Mouse (Mus musculus): Measurements from ENCODE around the gene Ciart. TPM values are rescaled to one million over a fixed set of nuclear protein-coding genes. Genes with fewer than 3 reads are reported as not detected.
"Not testable (repeated sequence)": the region's sequence is repeated elsewhere in the genome, so short reads cannot be mapped to it uniquely, and the experiment has no call there.

Ciart gene
- polyA plus RNA-seq, 1 experiment from 2014 or later, result 1.4 TPM

GRCm38 (mm10) chr3:95863578-95863977 is 18.5 kb downstream of the Ciart start:
- peaks cover 45% of the 10 kb centered on the region for H3K36me3 ChIP-seq (replicated peaks)
- no peak overlapping the region for H3K4me2 ChIP-seq
- no peaks in the 10 kb centered on the region for H3K9me3 ChIP-seq (replicated peaks)
- ATAC-seq (ENCODE audit: insufficient read depth), result no peak
- WGBS (ENCODE audit: insufficient replicate concordance), result 65% methylated on average over 7 of the region's 7 CpGs
- no peaks in the 10 kb centered on the region; the same call in 1 of the 2 replicates for H3K4me1 ChIP-seq (replicated peaks)
- H3K27ac ChIP-seq (replicated peaks), result no peak overlapping the region
- no peak overlapping the region for H3K9ac ChIP-seq
- no peak overlapping the region for H3K4me3 ChIP-seq (replicated peaks)
- no peaks in the 10 kb centered on the region for H3K27me3 ChIP-seq

- no peaks in the 10 kb centered on the region for H3K27me3 ChIP-seq
- no peak overlapping the region for H3K4me3 ChIP-seq (replicated peaks)
- peak; percentile 60; the same call in 1 of the 2 replicates for ATAC-seq (ENCODE audit: insufficient read depth)
- peaks cover under 1% of the 10 kb centered on the region; the same call in 1 of the 2 replicates for H3K4me1 ChIP-seq (replicated peaks)
- H3K9ac ChIP-seq, result no peak overlapping the region
- peaks cover 36% of the 10 kb centered on the region for H3K36me3 ChIP-seq (replicated peaks)
- no peaks in the 10 kb centered on the region for H3K9me3 ChIP-seq (replicated peaks)
- no peak overlapping the region for H3K4me2 ChIP-seq
- no peak overlapping the region for H3K27ac ChIP-seq (replicated peaks)
- WGBS (ENCODE audit: insufficient replicate concordance), result 30% methylated on average over 2 of the region's 2 CpGs
Measured at GRCm38 (mm10) chr3:95861796-95862195, 20.3 kb downstream of the Ciart start.

- WGBS (ENCODE audit: insufficient replicate concordance), result 62% methylated on average over 10 of the region's 10 CpGs
- H3K4me3 ChIP-seq (replicated peaks), result no peak overlapping the region
Measured at GRCm38 (mm10) chr3:95861216-95861615, 20.8 kb downstream of the Ciart start.

GRCm38 (mm10) chr3:95860323-95860722 is 21.7 kb downstream of the Ciart start:
- no peaks in the 10 kb centered on the region for H3K9me3 ChIP-seq (replicated peaks)
- ATAC-seq (ENCODE audit: insufficient read depth), result no peak
- H3K4me2 ChIP-seq, result no peak overlapping the region
- peaks cover 9% of the 10 kb centered on the region for H3K4me1 ChIP-seq (replicated peaks)
- H3K36me3 ChIP-seq (replicated peaks), result peaks cover 22% of the 10 kb centered on the region
- WGBS (ENCODE audit: insufficient replicate concordance), result 58% methylated on average over 3 of the region's 3 CpGs
- no peak overlapping the region for H3K27ac ChIP-seq (replicated peaks)
- no peak overlapping the region for H3K4me3 ChIP-seq (replicated peaks)
- no peaks in the 10 kb centered on the region for H3K27me3 ChIP-seq
- H3K9ac ChIP-seq, result no peak overlapping the region

More at GRCm38 (mm10) chr3:95861216-95861615, 20.8 kb downstream of the Ciart start:
- H3K4me1 ChIP-seq (replicated peaks), result peaks cover 6% of the 10 kb centered on the region
- no peak overlapping the region for H3K27ac ChIP-seq (replicated peaks)
- no peaks in the 10 kb centered on the region for H3K27me3 ChIP-seq
- no peak overlapping the region for H3K9ac ChIP-seq
- no peaks in the 10 kb centered on the region for H3K9me3 ChIP-seq (replicated peaks)
- H3K4me2 ChIP-seq, result no peak overlapping the region
- H3K36me3 ChIP-seq (replicated peaks), result peaks cover 31% of the 10 kb centered on the region
- ATAC-seq (ENCODE audit: insufficient read depth), result no peak

GRCm38 (mm10) chr3:95858278-95858677 is 23.8 kb downstream of the Ciart start:
- H3K27me3 ChIP-seq; H3K4me3 ChIP-seq (replicated peaks); H3K27ac ChIP-seq (replicated peaks); ATAC-seq (ENCODE audit: insufficient read depth); H3K9ac ChIP-seq; H3K4me2 ChIP-seq; H3K9me3 ChIP-seq (replicated peaks): not testable (repeated sequence)
- peaks cover 24% of the 10 kb centered on the region for H3K4me1 ChIP-seq (replicated peaks)
- 66% methylated on average over 3 of the region's 3 CpGs for WGBS (ENCODE audit: insufficient replicate concordance)
- H3K36me3 ChIP-seq (replicated peaks), result peaks cover 11% of the 10 kb centered on the region

GRCm38 (mm10) chr3:95857050-95857449 is 25.0 kb downstream of the Ciart start:
- ATAC-seq (ENCODE audit: insufficient read depth); H3K9me3 ChIP-seq (replicated peaks); H3K4me3 ChIP-seq (replicated peaks); H3K27ac ChIP-seq (replicated peaks); H3K27me3 ChIP-seq; H3K9ac ChIP-seq: not testable (repeated sequence)
- Histone ChIP-seq H3K4me2 (0 out of 2 replicates have a peak overlapping the region, but pooled peaks have one; percentile 78), H3K36me3 (replicated peaks) (peaks cover 16% of the 10 kb centered on the region), H3K4me1 (replicated peaks) (peaks cover 34% of the 10 kb centered on the region)
- 77% methylated on average over 1 of the region's 1 CpGs for WGBS (ENCODE audit: insufficient replicate concordance)

- H3K36me3 ChIP-seq (replicated peaks), result peaks cover 24% of the 10 kb centered on the region
- peaks cover 43% of the 10 kb centered on the region for H3K4me1 ChIP-seq (replicated peaks)
- H3K9ac ChIP-seq, result peak overlapping the region; percentile 84
- H3K27ac ChIP-seq (replicated peaks), result peak overlapping the region; percentile 81
- peak overlapping the region; percentile 87 for H3K4me3 ChIP-seq (replicated peaks)
- H3K27me3 ChIP-seq, result no peaks in the 10 kb centered on the region
- ATAC-seq (ENCODE audit: insufficient read depth), result no peak
- peak overlapping the region; percentile 78 for H3K4me2 ChIP-seq
- 34% methylated on average over 7 of the region's 7 CpGs for WGBS (ENCODE audit: insufficient replicate concordance)
- H3K9me3 ChIP-seq (replicated peaks), result no peaks in the 10 kb centered on the region
Measured at GRCm38 (mm10) chr3:95856115-95856514, 25.9 kb downstream of the Ciart start.

- Histone ChIP-seq H3K4me2 (peak within 1 kb of the TSS; percentile 78), H3K4me1 (replicated peaks) (peaks cover 48% of the 10 kb centered on the region), H3K27me3 (no peaks in the 10 kb centered on the region), H3K36me3 (replicated peaks) (peaks cover 30% of the 10 kb centered on the region), H3K9ac (peak within 1 kb of the TSS; percentile 84), H3K27ac (replicated peaks) (peak within 1 kb of the TSS; percentile 81), H3K9me3 (replicated peaks) (no peaks in the 10 kb centered on the region), H3K4me3 (replicated peaks) (peak within 1 kb of the TSS; percentile 87)
- ATAC-seq (ENCODE audit: insufficient read depth), result peak; percentile 96
- WGBS (ENCODE audit: insufficient replicate concordance), result under 1% methylated on average over 56 of the region's 56 CpGs
Measured at GRCm38 (mm10) chr3:95855502-95856089, 26.5 kb downstream of the Ciart start, which contains the start of gene Prpf3. TSS of gene Prpf3 (minus strand) at chr3:95855885.

GRCm38 (mm10) chr3:95851317-95851716 is 30.7 kb downstream of the Ciart start:
- H3K9me3 ChIP-seq (replicated peaks), result no peaks in the 10 kb centered on the region
- H3K4me1 ChIP-seq (replicated peaks), result peaks cover 48% of the 10 kb centered on the region
- H3K36me3 ChIP-seq (replicated peaks), result peaks cover 72% of the 10 kb centered on the region
- WGBS (ENCODE audit: insufficient replicate concordance), result 33% methylated on average over 8 of the region's 8 CpGs
- H3K4me3 ChIP-seq (replicated peaks), result no peak overlapping the region
- H3K9ac ChIP-seq, result no peak overlapping the region
- peak overlapping the region; percentile 16; the same call in 1 of the 2 replicates for H3K4me2 ChIP-seq
- 0 out of 2 replicates have a peak overlapping the region, but pooled peaks have one; percentile 16 for H3K27ac ChIP-seq (replicated peaks)
- ATAC-seq (ENCODE audit: insufficient read depth), result no peak
- H3K27me3 ChIP-seq, result no peaks in the 10 kb centered on the region

- Histone ChIP-seq H3K4me1 (replicated peaks) (peaks cover 44% of the 10 kb centered on the region), H3K27me3 (no peaks in the 10 kb centered on the region), H3K27ac (replicated peaks) (peak overlapping the region; percentile 16; the same call in 1 of the 2 replicates), H3K36me3 (replicated peaks) (peaks cover 79% of the 10 kb centered on the region), H3K4me3 (replicated peaks) (no peak overlapping the region), H3K9me3 (replicated peaks) (no peaks in the 10 kb centered on the region), H3K4me2 (0 out of 2 replicates have a peak overlapping the region, but pooled peaks have one; percentile 3), H3K9ac (no peak overlapping the region)
- WGBS (ENCODE audit: insufficient replicate concordance), result 29% methylated on average over 4 of the region's 4 CpGs
- ATAC-seq (ENCODE audit: insufficient read depth), result no peak; the same call in 1 of the 2 replicates
Measured at GRCm38 (mm10) chr3:95850611-95851010, 31.4 kb downstream of the Ciart start.

GRCm38 (mm10) chr3:95842503-95843214 is 39.4 kb downstream of the Ciart start:
- no peak overlapping the region for H3K9ac ChIP-seq
- H3K36me3 ChIP-seq (replicated peaks), result peaks cover 94% of the 10 kb centered on the region
- 68% methylated on average over 3 of the region's 3 CpGs for WGBS (ENCODE audit: insufficient replicate concordance)
- ATAC-seq (ENCODE audit: insufficient read depth), result no peak
- H3K27ac ChIP-seq (replicated peaks), result no peak overlapping the region
- no peak overlapping the region for H3K4me3 ChIP-seq (replicated peaks)
- no peaks in the 10 kb centered on the region for H3K9me3 ChIP-seq (replicated peaks)
- peaks cover 9% of the 10 kb centered on the region for H3K4me1 ChIP-seq (replicated peaks)
- H3K27me3 ChIP-seq, result no peaks in the 10 kb centered on the region
- no peak overlapping the region for H3K4me2 ChIP-seq

Measured in liver, embryonic 15.5 days (tissue).